Mouse (Mus musculus): ENCODE data around the gene D630045J12Rik. TPM values are rescaled to one million over a fixed set of nuclear protein-coding genes. Genes with fewer than 3 reads are reported as not detected.

The D630045J12Rik gene
- polyA plus RNA-seq, 1 experiment from 2014 or later, result 12.3 TPM

- ATAC-seq (ENCODE audit: low FRiP score, low TSS enrichment), result no peak
- H3K27ac ChIP-seq (ENCODE audit: low read depth, low read length), result no peak overlapping the region
- H3K36me3 ChIP-seq (ENCODE audit: control insufficient read depth, insufficient read depth, low read length), result peaks cover 40% of the 10 kb centered on the region
- WGBS, result 91% methylated on average over 8 of the region's 8 CpGs
- no peaks in the 10 kb centered on the region for H3K27me3 ChIP-seq (ENCODE audit: control insufficient read depth, insufficient read depth, low read length)
- H3K9ac ChIP-seq (ENCODE audit: low read depth, low read length), result no peak overlapping the region
- peaks cover 6% of the 10 kb centered on the region; the same call in 1 of the 2 replicates for H3K4me1 ChIP-seq (ENCODE audit: control insufficient read depth, insufficient read depth, low read length)
- no peak overlapping the region for H3K4me2 ChIP-seq (replicated peaks; ENCODE audit: low read depth, low read length)
- no peaks in the 10 kb centered on the region; the same call in 1 of the 2 replicates for H3K9me3 ChIP-seq (ENCODE audit: control insufficient read depth, low read length)
- no peak overlapping the region for H3K4me3 ChIP-seq (ENCODE audit: low read length)
Observed at GRCm38 (mm10) chr6:38184791-38185190, 69.0 kb downstream of the D630045J12Rik start.

GRCm38 (mm10) chr6:38181756-38182318, 72.0 kb downstream of the D630045J12Rik start:
- H3K4me2 ChIP-seq (replicated peaks; ENCODE audit: low read depth, low read length), result no peak overlapping the region
- peaks cover 40% of the 10 kb centered on the region for H3K36me3 ChIP-seq (ENCODE audit: control insufficient read depth, insufficient read depth, low read length)
- H3K9ac ChIP-seq (ENCODE audit: low read depth, low read length), result no peak overlapping the region
- ATAC-seq (ENCODE audit: low FRiP score, low TSS enrichment), result no peak
- H3K9me3 ChIP-seq (ENCODE audit: control insufficient read depth, low read length), result no peaks in the 10 kb centered on the region; the same call in 1 of the 2 replicates
- WGBS, result 71% methylated on average over 10 of the region's 10 CpGs
- no peak overlapping the region for H3K4me3 ChIP-seq (ENCODE audit: low read length)
- H3K4me1 ChIP-seq (ENCODE audit: control insufficient read depth, insufficient read depth, low read length), result peaks cover 6% of the 10 kb centered on the region; the same call in 1 of the 2 replicates
- peak overlapping the region; percentile 56; the same call in 1 of the 2 replicates for H3K27ac ChIP-seq (ENCODE audit: low read depth, low read length)
- no peaks in the 10 kb centered on the region for H3K27me3 ChIP-seq (ENCODE audit: control insufficient read depth, insufficient read depth, low read length)

GRCm38 (mm10) chr6:38180669-38181068, 73.1 kb downstream of the D630045J12Rik start:
- Histone ChIP-seq H3K9me3 (ENCODE audit: control insufficient read depth, low read length) (no peaks in the 10 kb centered on the region; the same call in 1 of the 2 replicates), H3K4me2 (replicated peaks; ENCODE audit: low read depth, low read length) (no peak overlapping the region), H3K36me3 (ENCODE audit: control insufficient read depth, insufficient read depth, low read length) (peaks cover 41% of the 10 kb centered on the region), H3K9ac (ENCODE audit: low read depth, low read length) (no peak overlapping the region), H3K4me3 (ENCODE audit: low read length) (no peak overlapping the region), H3K4me1 (ENCODE audit: control insufficient read depth, insufficient read depth, low read length) (peaks cover 6% of the 10 kb centered on the region; the same call in 1 of the 2 replicates), H3K27me3 (ENCODE audit: control insufficient read depth, insufficient read depth, low read length) (no peaks in the 10 kb centered on the region), H3K27ac (ENCODE audit: low read depth, low read length) (no peak overlapping the region)
- WGBS, result 46% methylated on average over 5 of the region's 5 CpGs
- ATAC-seq (ENCODE audit: low FRiP score, low TSS enrichment), result no peak

- H3K4me2 ChIP-seq (replicated peaks; ENCODE audit: low read depth, low read length), result no peak overlapping the region
- no peaks in the 10 kb centered on the region for H3K27me3 ChIP-seq (ENCODE audit: control insufficient read depth, insufficient read depth, low read length)
- peaks cover 18% of the 10 kb centered on the region for H3K36me3 ChIP-seq (ENCODE audit: control insufficient read depth, insufficient read depth, low read length)
- peaks cover 6% of the 10 kb centered on the region for H3K4me1 ChIP-seq (ENCODE audit: control insufficient read depth, insufficient read depth, low read length)
- H3K9me3 ChIP-seq (ENCODE audit: control insufficient read depth, low read length), result no peaks in the 10 kb centered on the region
- 42% methylated on average over 6 of the region's 6 CpGs for WGBS
- H3K9ac ChIP-seq (ENCODE audit: low read depth, low read length), result no peak overlapping the region
- H3K4me3 ChIP-seq (ENCODE audit: low read length), result no peak overlapping the region
- ATAC-seq (ENCODE audit: low FRiP score, low TSS enrichment), result peak; percentile 68
- H3K27ac ChIP-seq (ENCODE audit: low read depth, low read length), result peak overlapping the region; percentile 67
Observed at GRCm38 (mm10) chr6:38165385-38165784, 88.4 kb downstream of the D630045J12Rik start.

- Histone ChIP-seq H3K27ac (ENCODE audit: low read depth, low read length) (peak overlapping the region; percentile 59; the same call in 1 of the 2 replicates), H3K4me1 (ENCODE audit: control insufficient read depth, insufficient read depth, low read length) (peaks cover 6% of the 10 kb centered on the region), H3K9ac (ENCODE audit: low read depth, low read length) (no peak overlapping the region), H3K36me3 (ENCODE audit: control insufficient read depth, insufficient read depth, low read length) (peaks cover 18% of the 10 kb centered on the region; the same call in 1 of the 2 replicates), H3K9me3 (ENCODE audit: control insufficient read depth, low read length) (no peaks in the 10 kb centered on the region), H3K4me3 (ENCODE audit: low read length) (no peak overlapping the region), H3K27me3 (ENCODE audit: control insufficient read depth, insufficient read depth, low read length) (no peaks in the 10 kb centered on the region), H3K4me2 (replicated peaks; ENCODE audit: low read depth, low read length) (no peak overlapping the region)
- WGBS, result 69% methylated on average over 6 of the region's 6 CpGs
- peak; percentile 20; the same call in 1 of the 2 replicates for ATAC-seq (ENCODE audit: low FRiP score, low TSS enrichment)
Observed at GRCm38 (mm10) chr6:38164705-38165104, 89.1 kb downstream of the D630045J12Rik start.

GRCm38 (mm10) chr6:38162825-38163504, 90.8 kb downstream of the D630045J12Rik start:
- no peaks in the 10 kb centered on the region for H3K9me3 ChIP-seq (ENCODE audit: control insufficient read depth, low read length)
- 39% methylated on average over 14 of the region's 14 CpGs for WGBS
- no peak overlapping the region for H3K4me2 ChIP-seq (replicated peaks; ENCODE audit: low read depth, low read length)
- no peak overlapping the region for H3K4me3 ChIP-seq (ENCODE audit: low read length)
- no peak overlapping the region for H3K9ac ChIP-seq (ENCODE audit: low read depth, low read length)
- peaks cover 6% of the 10 kb centered on the region for H3K4me1 ChIP-seq (ENCODE audit: control insufficient read depth, insufficient read depth, low read length)
- H3K27ac ChIP-seq (ENCODE audit: low read depth, low read length), result no peak overlapping the region
- H3K27me3 ChIP-seq (ENCODE audit: control insufficient read depth, insufficient read depth, low read length), result no peaks in the 10 kb centered on the region
- ATAC-seq (ENCODE audit: low FRiP score, low TSS enrichment), result no peak
- peaks cover 13% of the 10 kb centered on the region; the same call in 1 of the 2 replicates for H3K36me3 ChIP-seq (ENCODE audit: control insufficient read depth, insufficient read depth, low read length)

GRCm38 (mm10) chr6:38160556-38160955, 93.3 kb downstream of the D630045J12Rik start:
- Histone ChIP-seq H3K27ac (ENCODE audit: low read depth, low read length) (no peak overlapping the region), H3K9me3 (ENCODE audit: control insufficient read depth, low read length) (no peaks in the 10 kb centered on the region), H3K4me1 (ENCODE audit: control insufficient read depth, insufficient read depth, low read length) (peaks cover under 1% of the 10 kb centered on the region; the same call in 1 of the 2 replicates), H3K4me3 (ENCODE audit: low read length) (no peak overlapping the region), H3K9ac (ENCODE audit: low read depth, low read length) (no peak overlapping the region), H3K36me3 (ENCODE audit: control insufficient read depth, insufficient read depth, low read length) (peaks cover 16% of the 10 kb centered on the region; the same call in 1 of the 2 replicates), H3K4me2 (replicated peaks; ENCODE audit: low read depth, low read length) (no peak overlapping the region), H3K27me3 (ENCODE audit: control insufficient read depth, insufficient read depth, low read length) (no peaks in the 10 kb centered on the region)
- 74% methylated on average over 2 of the region's 2 CpGs for WGBS
- no peak for ATAC-seq (ENCODE audit: low FRiP score, low TSS enrichment)

GRCm38 (mm10) chr6:38160102-38160501, 93.7 kb downstream of the D630045J12Rik start:
- Histone ChIP-seq H3K9ac (ENCODE audit: low read depth, low read length) (no peak overlapping the region), H3K36me3 (ENCODE audit: control insufficient read depth, insufficient read depth, low read length) (peaks cover 16% of the 10 kb centered on the region; the same call in 1 of the 2 replicates), H3K4me2 (replicated peaks; ENCODE audit: low read depth, low read length) (no peak overlapping the region), H3K4me3 (ENCODE audit: low read length) (no peak overlapping the region), H3K27me3 (ENCODE audit: control insufficient read depth, insufficient read depth, low read length) (no peaks in the 10 kb centered on the region), H3K27ac (ENCODE audit: low read depth, low read length) (no peak overlapping the region), H3K9me3 (ENCODE audit: control insufficient read depth, low read length) (no peaks in the 10 kb centered on the region), H3K4me1 (ENCODE audit: control insufficient read depth, insufficient read depth, low read length) (no peaks in the 10 kb centered on the region)
- ATAC-seq (ENCODE audit: low FRiP score, low TSS enrichment), result peak; percentile 42; the same call in 1 of the 2 replicates
- 16% methylated on average over 3 of the region's 3 CpGs for WGBS

GRCm38 (mm10) chr6:38159576-38159975, 94.2 kb downstream of the D630045J12Rik start:
- Histone ChIP-seq H3K9me3 (ENCODE audit: control insufficient read depth, low read length) (no peaks in the 10 kb centered on the region), H3K4me3 (ENCODE audit: low read length) (no peak overlapping the region), H3K36me3 (ENCODE audit: control insufficient read depth, insufficient read depth, low read length) (peaks cover 21% of the 10 kb centered on the region; the same call in 1 of the 2 replicates), H3K27ac (ENCODE audit: low read depth, low read length) (no peak overlapping the region), H3K9ac (ENCODE audit: low read depth, low read length) (no peak overlapping the region), H3K4me2 (replicated peaks; ENCODE audit: low read depth, low read length) (no peak overlapping the region), H3K27me3 (ENCODE audit: control insufficient read depth, insufficient read depth, low read length) (no peaks in the 10 kb centered on the region), H3K4me1 (ENCODE audit: control insufficient read depth, insufficient read depth, low read length) (no peaks in the 10 kb centered on the region)
- 0 out of 2 replicates have a peak, but pooled peaks have one; percentile 21 for ATAC-seq (ENCODE audit: low FRiP score, low TSS enrichment)
- 88% methylated on average over 4 of the region's 4 CpGs for WGBS

Data from kidney, embryonic 14.5 days (tissue).